Mouse (Mus musculus) Patski (cell line): ENCODE data around the gene Castor2. TPM values are rescaled to one million over a fixed set of nuclear protein-coding genes. Genes with fewer than 3 reads are reported as not detected.
A peak's percentile ranks its signal among the peaks of the same experiment; 100 is the strongest.

ENCODE experiments used
- ATAC-seq: fragments of 100-300 bp; one replicate; pipeline ENCODE4 v1.8.0; 2021
- CTCF ChIA-PET: fragments of 350-600 bp; sonication (Branson Sonifier 250); formaldehyde crosslinking; loops from one replicate; lab custom pipeline; 2022; ENCODE audit warnings: inconsistent platforms; lab: Charles Lee
- POLR2A ChIA-PET: fragments of 350-600 bp; sonication (Branson Sonifier 250); formaldehyde crosslinking; loops from one replicate; lab custom pipeline; 2022; ENCODE audit warnings: antibody characterized with exemption, inconsistent platforms; lab: Charles Lee
- DNase-seq: peaks from one replicate; pipeline ENCODE4 v3.0.0-alpha.2; 2011; ENCODE audit warnings: low read depth, low spot score
- H3K27me3 ChIP-seq: fragments of 371-371 bp; one replicate; pipeline ENCODE4 v1.5.1; 2021
- CTCF ChIP-seq: fragments of 100-300 bp; IDR thresholded peaks from one replicate; pipeline ENCODE4 v1.5.1; 2021
- in situ Hi-C: fragments of 300-500 bp; cut with MboI; formaldehyde crosslinking; loops from 3 replicates; pipeline ENCODE4 v1.11.1; 2018; ENCODE audit warnings: low pct_unique_long_range_greater_than_20kb, mixed read lengths
- polyA plus RNA-seq: library from polyadenylated mRNA; unstranded; gene quantifications from one replicate; pipeline ENCODE4 v1.2.3, GENCODE M21; 2021

The Castor2 gene
- polyA plus RNA-seq, 1 experiment from 2014 or later: 27.3 TPM

- CTCF ChIA-PET: interaction anchor here (1.0 kb wide), 1 partner anchor 45 kb away, joined by 3 read pairs; no protein-coding TSS in a partner anchor
- in situ Hi-C loops: no loop called here
- POLR2A ChIA-PET: no interaction called here
- no peak for TF ChIP-seq CTCF
- H3K27me3 ChIP-seq: no peaks in the 10 kb centered on the region
- DNase-seq: no peak
- ATAC-seq: peak; percentile 1
Measured at GRCm38 (mm10) chr5:134148153-134148552, 48.6 kb downstream of the Castor2 start.

GRCm38 (mm10) chr5:134151895-134152294 lies 52.4 kb downstream of the Castor2 start:
- CTCF ChIA-PET: no interaction called here
- in situ Hi-C loops: no loop called here

GRCm38 (mm10) chr5:134155916-134156466 lies 56.5 kb downstream of the Castor2 start:
- ATAC-seq: no peak
- POLR2A ChIA-PET: no interaction called here
- in situ Hi-C loops: no loop called here
- H3K27me3 ChIP-seq: no peaks in the 10 kb centered on the region
- no peak for TF ChIP-seq CTCF
- CTCF ChIA-PET: no interaction called here
- no peak for DNase-seq

More at GRCm38 (mm10) chr5:134151895-134152294, 52.4 kb downstream of the Castor2 start:
- no peaks in the 10 kb centered on the region for H3K27me3 ChIP-seq
- ATAC-seq (no peak), DNase-seq (no peak)
- POLR2A ChIA-PET: no interaction called here
- no peak for TF ChIP-seq CTCF

- H3K27me3 ChIP-seq: no peaks in the 10 kb centered on the region
- DNase-seq (no peak), ATAC-seq (peak; percentile 39)
- POLR2A ChIA-PET: interaction anchor here (0.9 kb wide), 1 partner anchor 11 kb away, joined by 3 read pairs; the partner anchor contains the start of gene Rcc1l
- in situ Hi-C loops: no loop called here
- CTCF ChIA-PET: no interaction called here
- no peak for TF ChIP-seq CTCF
Measured at GRCm38 (mm10) chr5:134164688-134165087, 65.2 kb downstream of the Castor2 start.

GRCm38 (mm10) chr5:134166642-134167041 lies 67.1 kb downstream of the Castor2 start:
- in situ Hi-C loops: no loop called here
- ChIA-PET POLR2A (no interaction called here), CTCF (no interaction called here)
- TF ChIP-seq CTCF: no peak
- no peak for DNase-seq
- no peak for ATAC-seq
- H3K27me3 ChIP-seq: no peaks in the 10 kb centered on the region

GRCm38 (mm10) chr5:134168033-134168432 lies 68.5 kb downstream of the Castor2 start:
- no peak for ATAC-seq
- POLR2A ChIA-PET: no interaction called here

GRCm38 (mm10) chr5:134169231-134169630 lies 69.7 kb downstream of the Castor2 start:
- in situ Hi-C loops: no loop called here
- DNase-seq: no peak
- no peaks in the 10 kb centered on the region for H3K27me3 ChIP-seq
- ChIA-PET CTCF (no interaction called here), POLR2A (no interaction called here)
- no peak for TF ChIP-seq CTCF
- ATAC-seq: no peak

More at GRCm38 (mm10) chr5:134168033-134168432, 68.5 kb downstream of the Castor2 start:
- CTCF ChIA-PET: no interaction called here
- in situ Hi-C loops: no loop called here
- no peak for TF ChIP-seq CTCF
- H3K27me3 ChIP-seq: no peaks in the 10 kb centered on the region
- DNase-seq: no peak

GRCm38 (mm10) chr5:134170167-134170566 lies 70.7 kb downstream of the Castor2 start:
- CTCF ChIA-PET: no interaction called here
- ATAC-seq (no peak), DNase-seq (no peak)
- TF ChIP-seq CTCF: no peak
- POLR2A ChIA-PET: interaction anchor here (0.7 kb wide), 2 partner anchors 17 to 127 kb away, joined by 3 to 4 read pairs; no protein-coding TSS in a partner anchor
- H3K27me3 ChIP-seq: no peaks in the 10 kb centered on the region
- in situ Hi-C loops: no loop called here

- ChIA-PET POLR2A (no interaction called here), CTCF (interaction anchor here (0.7 to 1.2 kb wide), 3 partner anchors 11 to 50 kb away, joined by 3 read pairs; no protein-coding TSS in a partner anchor)
- in situ Hi-C loops: no loop called here
- no peaks in the 10 kb centered on the region for H3K27me3 ChIP-seq
- no peak for TF ChIP-seq CTCF
- ATAC-seq (no peak), DNase-seq (no peak)
Measured at GRCm38 (mm10) chr5:134173206-134173605, 73.7 kb downstream of the Castor2 start.

GRCm38 (mm10) chr5:134175696-134176095 lies 76.2 kb downstream of the Castor2 start:
- ATAC-seq: peak; percentile 44
- in situ Hi-C loops: no loop called here

GRCm38 (mm10) chr5:134176169-134176881 lies 76.8 kb downstream of the Castor2 start, which contains the start of gene Rcc1l:
Rcc1l (minus strand) TSS chr5:134176774.
- POLR2A ChIA-PET: interaction anchor here (0.7 to 1.3 kb wide), 3 partner anchors 12 to 137 kb away, joined by 3 to 4 read pairs (median 3); no protein-coding TSS in a partner anchor
- DNase-seq (no peak), ATAC-seq (peak; percentile 67)
- in situ Hi-C loops: no loop called here
- no peak for TF ChIP-seq CTCF
- H3K27me3 ChIP-seq: no peaks in the 10 kb centered on the region
- CTCF ChIA-PET: interaction anchor here (1.5 kb wide), 1 partner anchor 27 kb away, joined by 3 read pairs; no protein-coding TSS in a partner anchor

More at GRCm38 (mm10) chr5:134175696-134176095, 76.2 kb downstream of the Castor2 start:
- DNase-seq: no peak
- CTCF ChIA-PET: interaction anchor here (1.5 kb wide), 2 partner anchors 14 to 26 kb away, joined by 3 read pairs; no protein-coding TSS in a partner anchor
- no peaks in the 10 kb centered on the region for H3K27me3 ChIP-seq
- TF ChIP-seq CTCF: no peak
- POLR2A ChIA-PET: interaction anchor here (1.0 to 1.3 kb wide), 2 partner anchors 11 to 77 kb away, joined by 3 read pairs; no protein-coding TSS in a partner anchor
